Mouse (Mus musculus): ENCODE data around the gene Olfr572. TPM values are rescaled to one million over a fixed set of nuclear protein-coding genes. Genes with fewer than 3 reads are reported as not detected.

The Olfr572 gene
- polyA plus RNA-seq (2011; ENCODE audit: insufficient read depth, insufficient read length, low replicate concordance, missing spikeins), result not detected in 2 replicates

DNA sequence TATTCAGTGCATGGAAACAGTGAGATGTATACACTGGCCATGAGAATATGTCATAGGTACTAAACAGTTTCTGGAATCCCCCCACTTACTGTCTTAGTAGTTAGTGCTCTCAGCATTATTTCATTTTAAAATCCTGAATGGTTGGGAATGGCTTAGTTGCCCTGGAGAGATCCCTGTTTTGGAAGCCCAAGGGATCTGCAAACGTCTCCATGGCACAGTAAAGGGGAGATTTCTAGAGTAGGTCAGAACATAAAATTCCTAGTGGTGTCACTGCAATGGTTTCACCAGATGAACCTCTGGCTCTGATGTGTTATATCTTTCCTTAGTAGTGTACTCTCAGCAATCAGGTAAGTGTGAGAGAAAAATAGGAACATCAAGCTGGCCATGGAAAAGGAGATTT, at the start of gene Olfr572:
Olfr572 (plus strand) TSS at position 301 of the 400 bp plus-strand sequence.
- Histone ChIP-seq H3K4me1 (ENCODE audit: control insufficient read depth, insufficient read depth, low read length) (no peaks in the 10 kb centered on the region), H3K4me3 (replicated peaks; ENCODE audit: control insufficient read depth, low read depth, low read length) (no peak within 1 kb of the TSS), H3K27ac (ENCODE audit: control insufficient read depth, insufficient read depth, low read depth, low read length, poor library complexity) (no peak within 1 kb of the TSS)
- 67% methylated on average over 1 of the region's 1 CpGs for WGBS
- TF ChIP-seq CTCF (IDR thresholded peaks at IDR 0.05; ENCODE audit: control insufficient read depth, insufficient read depth, low read length), result no peak
- TF ChIP-seq POLR2A (IDR thresholded peaks at IDR 0.05; ENCODE audit: borderline replicate concordance, control insufficient read depth, low read depth, low read length), result no peak

DNA sequence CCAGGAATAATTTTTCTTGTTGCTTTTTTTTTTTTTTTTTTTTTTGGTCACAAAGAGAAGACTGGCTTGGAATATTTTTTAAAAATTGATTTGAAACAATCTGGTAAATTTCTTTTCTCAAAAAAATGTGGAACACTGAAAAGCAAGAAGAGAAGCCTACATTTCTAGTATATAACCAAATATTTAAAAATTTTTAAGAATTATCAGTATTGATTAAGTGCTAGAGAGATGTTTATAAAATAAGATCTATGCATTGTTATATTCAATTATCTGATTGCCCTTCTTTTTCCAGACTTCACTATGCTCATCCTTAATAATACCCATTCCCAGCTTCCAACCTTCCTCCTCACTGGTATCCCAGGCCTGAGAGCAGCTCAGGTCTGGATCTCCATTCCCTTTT, 47.4 kb upstream of the Olfr572 start, which contains the start of gene Olfr568:
Olfr568 (plus strand) TSS at position 301 of the 400 bp plus-strand sequence.
- Histone ChIP-seq H3K27ac (ENCODE audit: control insufficient read depth, insufficient read depth, low read depth, low read length, poor library complexity) (no peak within 1 kb of the TSS), H3K4me1 (ENCODE audit: control insufficient read depth, insufficient read depth, low read length) (no peaks in the 10 kb centered on the region), H3K4me3 (replicated peaks; ENCODE audit: control insufficient read depth, low read depth, low read length) (no peak within 1 kb of the TSS)
- TF ChIP-seq CTCF (IDR thresholded peaks at IDR 0.05; ENCODE audit: control insufficient read depth, insufficient read depth, low read length) (no peak), POLR2A (IDR thresholded peaks at IDR 0.05; ENCODE audit: borderline replicate concordance, control insufficient read depth, low read depth, low read length) (no peak)

DNA sequence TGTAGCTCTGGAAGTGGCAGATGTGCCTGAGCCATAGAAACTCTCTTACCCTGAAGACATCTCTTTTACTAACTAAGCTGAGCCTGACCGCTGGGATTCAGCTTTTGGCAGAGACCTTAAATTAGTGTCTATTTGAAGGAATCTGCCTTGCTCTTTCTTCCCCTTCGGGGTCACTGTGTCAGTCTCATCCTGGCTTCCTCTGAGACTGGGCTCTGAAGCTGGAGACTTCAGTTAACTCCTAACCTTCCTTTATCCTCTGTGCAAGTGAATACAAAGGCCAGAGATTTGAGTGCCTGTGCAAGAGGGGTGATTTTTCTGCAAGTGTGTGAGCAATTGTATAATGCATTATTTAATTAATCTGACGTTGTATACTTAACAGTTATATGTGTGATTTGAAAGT, 33.4 kb upstream of the Olfr572 start, which contains the start of gene Olfr569:
Olfr569 (minus strand) TSS at position 101 of the 400 bp plus-strand sequence.
- no peak within 1 kb of the TSS for H3K4me3 ChIP-seq (replicated peaks; ENCODE audit: control insufficient read depth, low read depth, low read length)
- 64% methylated on average over 3 of the region's 3 CpGs for WGBS

DNA sequence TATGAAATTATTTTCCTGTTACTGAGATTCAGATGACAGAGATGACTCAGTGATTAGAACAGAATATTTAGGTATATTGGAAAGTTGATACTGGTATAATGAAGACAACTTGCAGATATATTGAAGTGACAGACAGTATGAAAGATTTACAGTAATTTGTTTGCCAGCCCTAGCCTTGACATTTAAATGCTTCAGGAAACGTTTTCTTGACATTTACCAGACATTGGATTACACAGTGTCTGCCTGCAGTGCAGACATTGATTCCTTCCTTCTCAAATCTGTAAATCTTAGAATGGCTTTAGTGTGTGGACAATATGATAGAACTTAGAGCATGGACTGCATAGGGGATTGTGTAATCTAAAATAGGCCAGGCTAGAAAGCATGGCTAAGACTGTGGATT, 8.9 kb upstream of the Olfr572 start:
- Histone ChIP-seq H3K4me3 (replicated peaks; ENCODE audit: control insufficient read depth, low read depth, low read length) (no peak overlapping the region), H3K4me1 (ENCODE audit: control insufficient read depth, insufficient read depth, low read length) (no peaks in the 10 kb centered on the region), H3K27ac (ENCODE audit: control insufficient read depth, insufficient read depth, low read depth, low read length, poor library complexity) (no peak overlapping the region)
- TF ChIP-seq CTCF (IDR thresholded peaks at IDR 0.05; ENCODE audit: control insufficient read depth, insufficient read depth, low read length) (no peak), POLR2A (IDR thresholded peaks at IDR 0.05; ENCODE audit: borderline replicate concordance, control insufficient read depth, low read depth, low read length) (no peak)
- 30% methylated on average over 1 of the region's 1 CpGs for WGBS

More for the DNA sequence above, 33.4 kb upstream of the Olfr572 start, which contains the start of gene Olfr569:
- Histone ChIP-seq H3K27ac (ENCODE audit: control insufficient read depth, insufficient read depth, low read depth, low read length, poor library complexity) (no peak within 1 kb of the TSS), H3K4me1 (ENCODE audit: control insufficient read depth, insufficient read depth, low read length) (no peaks in the 10 kb centered on the region)
- TF ChIP-seq POLR2A (IDR thresholded peaks at IDR 0.05; ENCODE audit: borderline replicate concordance, control insufficient read depth, low read depth, low read length) (no peak), CTCF (IDR thresholded peaks at IDR 0.05; ENCODE audit: control insufficient read depth, insufficient read depth, low read length) (no peak)

DNA sequence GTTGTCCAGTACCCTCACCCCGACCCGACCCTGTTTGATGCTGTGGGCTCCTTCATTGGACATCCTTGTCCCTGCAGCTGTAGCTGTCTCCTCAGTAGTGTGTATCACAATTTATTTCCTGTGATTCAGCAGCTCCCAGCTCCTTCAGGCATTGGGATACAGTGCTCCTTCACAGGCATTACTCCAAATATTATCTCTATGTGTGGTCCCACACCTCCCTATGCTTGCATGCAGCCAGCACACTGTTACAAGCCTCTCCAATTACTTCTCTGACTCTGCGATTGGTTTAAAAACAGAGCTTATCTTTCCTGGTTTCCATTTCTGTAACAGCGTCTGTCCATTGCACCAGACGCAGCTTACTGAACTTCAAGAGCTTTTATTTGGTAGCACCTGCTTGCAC, 7.8 kb upstream of the Olfr572 start:
- WGBS, result 71% methylated on average over 5 of the region's 5 CpGs
- Histone ChIP-seq H3K4me3 (replicated peaks; ENCODE audit: control insufficient read depth, low read depth, low read length) (no peak overlapping the region), H3K27ac (ENCODE audit: control insufficient read depth, insufficient read depth, low read depth, low read length, poor library complexity) (no peak overlapping the region), H3K4me1 (ENCODE audit: control insufficient read depth, insufficient read depth, low read length) (no peaks in the 10 kb centered on the region)
- TF ChIP-seq POLR2A (IDR thresholded peaks at IDR 0.05; ENCODE audit: borderline replicate concordance, control insufficient read depth, low read depth, low read length) (no peak), CTCF (IDR thresholded peaks at IDR 0.05; ENCODE audit: control insufficient read depth, insufficient read depth, low read length) (no peak)

GRCm38 (mm10) chr7:102917032-102917875, 7.0 kb upstream of the Olfr572 start, which contains the start of gene Olfr571:
TSS of gene Olfr571 (minus strand) at chr7:102917536.
- no peak within 1 kb of the TSS for H3K4me3 ChIP-seq (replicated peaks; ENCODE audit: control insufficient read depth, low read depth, low read length)
- 72% methylated on average over 4 of the region's 4 CpGs for WGBS
- TF ChIP-seq POLR2A (IDR thresholded peaks at IDR 0.05; ENCODE audit: borderline replicate concordance, control insufficient read depth, low read depth, low read length) (no peak), CTCF (IDR thresholded peaks at IDR 0.05; ENCODE audit: control insufficient read depth, insufficient read depth, low read length) (no peak)
- H3K27ac ChIP-seq (ENCODE audit: control insufficient read depth, insufficient read depth, low read depth, low read length, poor library complexity), result no peak within 1 kb of the TSS
- H3K4me1 ChIP-seq (ENCODE audit: control insufficient read depth, insufficient read depth, low read length), result no peaks in the 10 kb centered on the region

DNA sequence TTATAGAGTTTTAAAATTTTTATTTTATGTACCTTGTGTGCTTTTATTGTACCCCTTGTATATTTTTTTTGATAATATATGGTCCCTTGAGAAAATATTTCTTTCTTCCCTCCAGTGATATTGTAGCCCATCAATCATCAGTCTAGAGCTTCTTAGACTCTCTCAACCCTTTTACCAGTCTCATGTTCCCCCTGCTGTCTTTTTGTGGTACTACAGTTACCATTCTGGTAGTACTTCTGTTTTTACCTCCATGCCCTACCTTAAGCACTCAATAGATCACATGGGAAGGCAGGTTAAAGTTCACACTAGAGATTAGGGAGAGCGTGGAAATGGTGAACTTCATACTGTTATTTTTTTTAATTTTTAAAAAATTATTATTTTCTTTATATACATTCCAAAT, 4.6 kb upstream of the Olfr572 start:
- Histone ChIP-seq H3K4me3 (replicated peaks; ENCODE audit: control insufficient read depth, low read depth, low read length) (no peak overlapping the region), H3K27ac (ENCODE audit: control insufficient read depth, insufficient read depth, low read depth, low read length, poor library complexity) (no peak overlapping the region), H3K4me1 (ENCODE audit: control insufficient read depth, insufficient read depth, low read length) (no peaks in the 10 kb centered on the region)
- TF ChIP-seq POLR2A (IDR thresholded peaks at IDR 0.05; ENCODE audit: borderline replicate concordance, control insufficient read depth, low read depth, low read length) (no peak), CTCF (IDR thresholded peaks at IDR 0.05; ENCODE audit: control insufficient read depth, insufficient read depth, low read length) (no peak)
- 8% methylated on average over 1 of the region's 1 CpGs for WGBS

- Histone ChIP-seq H3K4me3 (replicated peaks; ENCODE audit: control insufficient read depth, low read depth, low read length) (no peak overlapping the region), H3K4me1 (ENCODE audit: control insufficient read depth, insufficient read depth, low read length) (no peaks in the 10 kb centered on the region), H3K27ac (ENCODE audit: control insufficient read depth, insufficient read depth, low read depth, low read length, poor library complexity) (no peak overlapping the region)
- WGBS, result 13% methylated on average over 3 of the region's 3 CpGs
- TF ChIP-seq POLR2A (IDR thresholded peaks at IDR 0.05; ENCODE audit: borderline replicate concordance, control insufficient read depth, low read depth, low read length) (no peak), CTCF (IDR thresholded peaks at IDR 0.05; ENCODE audit: control insufficient read depth, insufficient read depth, low read length) (no peak)
Observed at GRCm38 (mm10) chr7:102927105-102927504, 2.9 kb downstream of the Olfr572 start.

Measured in bone marrow, adult 2 months (tissue).